Mouse (Mus musculus) right cerebral cortex, postnatal 14 days (tissue): ENCODE results near the gene Lrba.

Experiments used
- DNase-seq: peaks from one replicate; pipeline ENCODE4 v3.0.0; 2022

Lrba gene

DNA sequence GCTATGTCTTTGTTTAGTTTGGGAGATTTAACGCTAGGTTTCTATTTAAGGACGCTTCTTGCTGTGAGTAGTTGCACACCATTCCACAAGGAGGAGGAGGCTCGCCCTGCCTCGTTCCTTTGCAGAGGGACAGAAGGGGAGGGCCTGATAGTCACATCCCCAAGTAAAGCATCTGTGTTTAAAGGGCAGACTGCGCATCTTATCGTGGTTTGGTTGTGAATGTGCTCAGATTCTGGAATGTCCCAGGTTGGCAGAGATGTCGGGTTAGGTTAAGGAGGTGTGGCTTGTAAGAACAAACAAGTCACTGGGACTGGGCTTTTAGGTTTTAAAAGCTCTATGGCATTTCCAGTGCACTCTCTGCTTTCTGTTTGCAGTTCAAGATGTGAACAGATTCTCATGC lies 464.8 kb downstream of the Lrba start:
- no peak for DNase-seq

DNA sequence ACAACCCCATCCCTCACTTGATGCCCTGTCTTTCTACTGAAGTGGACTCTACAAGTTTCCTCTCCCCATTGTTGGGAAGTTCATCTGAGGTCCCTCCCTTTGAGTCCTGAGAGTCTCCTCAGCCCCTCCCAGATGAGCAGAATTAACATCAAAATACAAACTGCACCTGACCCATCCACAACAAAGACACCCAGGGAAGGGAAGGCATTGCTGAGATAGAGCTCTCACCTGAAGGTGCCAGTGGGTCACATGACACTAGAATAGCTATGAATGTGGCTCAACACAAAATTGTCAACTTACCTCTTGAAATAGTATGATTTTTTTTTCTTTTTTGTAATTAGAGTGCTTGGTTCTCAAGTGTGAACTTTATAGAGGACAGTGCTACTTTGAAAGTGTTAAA lies 468.3 kb downstream of the Lrba start:
- DNase-seq: no peak

DNA sequence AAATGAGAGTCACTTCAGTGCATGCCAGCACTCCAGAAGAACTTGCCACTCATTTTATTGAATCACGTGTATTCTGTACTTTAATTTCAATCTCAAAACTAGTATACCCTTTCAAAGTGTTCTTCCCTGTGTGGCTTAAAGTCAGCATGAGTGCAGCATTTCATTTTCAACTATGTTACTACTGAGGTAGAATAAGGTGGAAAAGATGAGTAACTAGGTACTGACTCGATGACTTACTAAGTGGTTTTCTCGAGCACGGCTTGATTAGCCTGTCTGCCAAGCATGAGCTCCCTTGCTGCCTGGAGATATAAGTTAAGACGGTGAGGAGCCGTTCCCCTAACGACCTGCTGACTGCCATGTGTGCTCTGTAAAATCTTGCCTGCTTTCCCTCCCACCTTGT lies 469.1 kb downstream of the Lrba start:
- DNase-seq: no peak

DNA sequence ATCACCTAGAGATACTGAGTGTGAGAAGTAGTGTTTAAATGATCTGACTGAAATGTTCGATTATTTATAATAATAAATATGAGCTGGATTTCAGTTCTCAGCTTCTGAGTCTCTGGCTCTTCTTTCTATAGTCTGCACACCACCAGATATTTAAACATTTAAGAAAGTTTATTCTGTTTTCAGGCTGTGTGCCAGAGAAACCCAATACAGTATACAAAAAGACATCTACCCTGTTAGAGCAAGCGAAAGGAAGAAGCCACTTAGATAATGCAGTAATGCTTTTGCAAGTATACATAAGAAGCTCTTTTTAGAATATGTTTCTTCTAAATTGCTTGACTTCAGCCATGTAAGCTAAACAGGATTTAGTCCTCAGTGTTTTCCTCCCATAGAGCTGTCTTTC lies 474.5 kb downstream of the Lrba start:
- no peak for DNase-seq

DNA sequence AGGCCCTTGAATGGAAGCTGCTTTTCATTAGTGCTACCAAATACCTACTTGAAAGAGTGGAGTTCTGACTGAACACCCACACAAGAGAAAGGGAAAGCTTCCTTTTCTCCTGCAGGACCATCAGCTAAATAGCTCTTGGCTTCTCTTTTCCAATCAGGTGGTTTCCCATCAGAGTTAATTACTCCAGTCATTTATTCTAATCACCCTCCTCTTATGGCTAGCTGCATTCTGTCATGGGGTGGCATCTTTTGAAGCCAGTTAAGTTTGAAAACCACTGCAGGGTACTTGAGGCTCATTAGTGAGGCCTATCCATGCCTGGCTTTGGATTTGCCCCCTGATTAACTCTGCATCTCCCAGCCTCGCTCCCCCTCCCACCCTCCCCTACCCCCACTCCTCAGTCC lies 476.7 kb downstream of the Lrba start:
- no peak for DNase-seq

DNA sequence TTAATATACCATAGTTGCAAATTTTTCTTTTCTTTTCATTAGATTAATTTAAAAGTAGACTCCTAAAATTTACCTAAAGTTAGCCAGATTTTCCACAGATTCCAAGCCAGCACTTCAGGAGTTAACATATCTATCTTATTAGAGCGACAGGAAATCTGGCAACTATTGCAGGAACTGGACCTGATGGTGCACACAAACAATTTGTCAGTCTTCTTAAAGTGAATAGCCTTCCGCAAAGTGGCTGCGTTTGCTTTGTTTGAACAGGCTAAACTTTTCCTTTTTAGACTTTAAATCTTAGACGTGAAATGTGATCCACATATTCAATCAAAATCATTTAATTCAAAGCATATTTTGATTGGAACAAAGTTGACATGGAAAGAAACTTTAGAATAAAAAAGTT lies 485.0 kb downstream of the Lrba start:
- no peak for DNase-seq

GRCm38 (mm10) chr3:86711530-86711929 lies 487.1 kb downstream of the Lrba start:
- no peak for DNase-seq

GRCm38 (mm10) chr3:86712758-86713157 lies 488.3 kb downstream of the Lrba start:
- no peak for DNase-seq

DNA sequence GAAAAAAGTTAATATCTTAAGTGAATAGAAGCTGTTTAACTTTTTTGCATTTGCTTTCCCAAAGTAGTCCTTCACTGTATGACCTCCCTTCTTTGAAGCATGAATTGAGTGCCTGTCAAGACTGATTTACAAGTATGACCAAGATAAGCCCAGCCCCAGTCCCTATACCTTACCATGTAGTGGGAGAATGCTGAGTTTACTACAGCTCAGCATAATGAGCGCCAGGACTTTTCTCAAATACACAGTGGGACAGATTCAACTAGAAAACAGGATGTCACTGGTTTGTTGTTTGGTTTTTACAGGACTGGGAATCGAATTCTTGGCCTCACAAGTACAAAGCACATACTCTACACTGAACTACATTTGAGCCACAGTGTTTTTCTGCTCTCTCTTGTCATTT lies 490.0 kb downstream of the Lrba start:
- no peak for DNase-seq

GRCm38 (mm10) chr3:86723415-86724298 lies 499.2 kb downstream of the Lrba start:
- no peak for DNase-seq

- DNase-seq: no peak
Observed at GRCm38 (mm10) chr3:86725113-86725512, 500.6 kb downstream of the Lrba start.

DNA sequence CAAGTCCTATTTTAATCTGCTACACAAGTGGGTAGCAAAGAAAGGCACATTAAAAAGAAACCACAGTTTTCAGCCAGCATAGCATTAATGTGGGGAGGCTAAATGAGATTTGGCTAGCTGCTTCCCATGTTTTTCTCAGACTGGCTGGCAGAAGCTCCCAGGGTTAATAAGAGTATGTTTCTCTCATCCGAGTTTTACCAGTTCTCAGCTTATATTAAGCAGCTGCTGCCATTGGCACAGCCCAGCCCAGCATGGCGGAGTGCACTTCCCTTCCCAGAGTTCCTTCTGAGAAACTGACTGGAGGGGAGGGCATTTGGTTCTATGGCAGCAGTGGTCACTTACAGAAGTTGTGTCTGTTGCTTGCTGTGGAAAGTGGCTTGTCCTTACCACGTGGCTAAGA lies 514.4 kb downstream of the Lrba start:
- DNase-seq: no peak

GRCm38 (mm10) chr3:86739745-86740144 lies 515.3 kb downstream of the Lrba start:
- no peak for DNase-seq

DNA sequence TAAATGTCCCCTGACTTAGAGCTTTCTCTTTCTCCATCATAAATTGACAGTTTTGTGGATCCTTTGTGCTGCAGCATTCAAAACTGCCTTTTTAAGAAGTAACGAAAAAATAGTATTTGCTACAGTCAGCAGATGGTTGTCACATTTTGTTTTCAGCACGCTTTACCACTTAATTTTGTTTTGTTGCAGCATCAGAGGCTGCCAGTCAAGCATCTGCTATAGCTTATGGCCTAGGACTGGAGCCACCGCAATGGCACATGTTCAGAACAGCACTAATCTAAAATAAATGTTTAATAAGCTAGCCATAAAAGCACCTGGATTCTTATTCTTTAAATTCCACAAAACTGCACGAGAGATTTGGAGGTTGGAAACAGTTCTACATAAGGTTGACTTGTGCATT lies 520.9 kb downstream of the Lrba start:
- no peak for DNase-seq

DNA sequence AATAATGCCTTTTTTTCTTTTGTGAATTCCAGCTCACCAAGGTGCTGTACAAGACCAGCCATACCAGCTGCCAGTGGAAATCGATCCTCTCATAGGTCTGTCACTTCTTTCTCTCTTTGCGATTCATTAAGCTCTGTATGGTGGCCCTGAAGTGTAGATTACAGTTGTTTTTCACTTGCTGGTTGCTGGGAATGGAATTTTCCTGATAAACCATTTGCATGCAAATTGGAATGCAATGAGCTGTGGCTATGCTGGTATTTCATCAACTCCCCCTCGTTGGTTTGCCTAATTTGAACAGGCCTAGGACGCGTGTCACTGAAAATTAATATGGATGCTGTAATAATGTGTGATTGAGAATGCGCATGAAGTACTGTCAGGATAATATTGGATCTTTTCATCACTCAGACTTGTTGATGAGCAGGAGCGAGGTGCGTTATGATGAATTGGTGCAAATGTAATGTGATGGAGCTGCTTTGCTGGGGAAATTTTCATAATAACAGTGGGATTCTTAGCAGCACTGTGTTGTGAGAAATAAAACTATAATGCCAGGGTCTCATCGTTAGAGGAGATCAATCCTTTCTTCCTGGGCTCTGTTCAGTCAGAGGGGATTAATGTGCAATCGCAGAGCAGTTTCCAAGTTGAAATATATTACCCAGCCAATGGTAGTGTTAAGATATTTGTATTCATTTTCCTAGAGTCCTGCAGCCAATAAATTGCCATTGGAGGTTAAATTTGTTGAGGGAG lies 521.5 kb downstream of the Lrba start:
- no peak for DNase-seq

GRCm38 (mm10) chr3:86750652-86751051 lies 526.2 kb downstream of the Lrba start:
- DNase-seq: no peak

DNA sequence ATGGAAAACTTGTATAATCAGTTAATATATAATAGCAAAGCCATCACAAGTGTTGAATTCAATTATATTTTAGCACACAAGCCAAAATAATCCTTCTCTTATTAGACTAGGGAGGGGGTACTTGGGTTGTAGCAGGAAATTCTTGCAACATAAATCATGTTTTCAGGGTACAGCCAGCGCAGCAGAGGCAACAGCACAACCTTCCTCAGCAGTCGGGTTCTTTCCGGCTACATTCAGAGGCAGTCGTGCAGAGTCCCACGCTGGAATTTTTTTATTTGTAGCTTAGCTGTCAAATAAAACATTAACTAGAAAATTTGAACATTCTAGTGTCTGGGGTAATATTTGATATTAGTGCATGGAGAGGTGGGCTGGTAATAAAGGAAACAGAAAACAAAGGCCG lies 529.7 kb downstream of the Lrba start:
- no peak for DNase-seq

DNA sequence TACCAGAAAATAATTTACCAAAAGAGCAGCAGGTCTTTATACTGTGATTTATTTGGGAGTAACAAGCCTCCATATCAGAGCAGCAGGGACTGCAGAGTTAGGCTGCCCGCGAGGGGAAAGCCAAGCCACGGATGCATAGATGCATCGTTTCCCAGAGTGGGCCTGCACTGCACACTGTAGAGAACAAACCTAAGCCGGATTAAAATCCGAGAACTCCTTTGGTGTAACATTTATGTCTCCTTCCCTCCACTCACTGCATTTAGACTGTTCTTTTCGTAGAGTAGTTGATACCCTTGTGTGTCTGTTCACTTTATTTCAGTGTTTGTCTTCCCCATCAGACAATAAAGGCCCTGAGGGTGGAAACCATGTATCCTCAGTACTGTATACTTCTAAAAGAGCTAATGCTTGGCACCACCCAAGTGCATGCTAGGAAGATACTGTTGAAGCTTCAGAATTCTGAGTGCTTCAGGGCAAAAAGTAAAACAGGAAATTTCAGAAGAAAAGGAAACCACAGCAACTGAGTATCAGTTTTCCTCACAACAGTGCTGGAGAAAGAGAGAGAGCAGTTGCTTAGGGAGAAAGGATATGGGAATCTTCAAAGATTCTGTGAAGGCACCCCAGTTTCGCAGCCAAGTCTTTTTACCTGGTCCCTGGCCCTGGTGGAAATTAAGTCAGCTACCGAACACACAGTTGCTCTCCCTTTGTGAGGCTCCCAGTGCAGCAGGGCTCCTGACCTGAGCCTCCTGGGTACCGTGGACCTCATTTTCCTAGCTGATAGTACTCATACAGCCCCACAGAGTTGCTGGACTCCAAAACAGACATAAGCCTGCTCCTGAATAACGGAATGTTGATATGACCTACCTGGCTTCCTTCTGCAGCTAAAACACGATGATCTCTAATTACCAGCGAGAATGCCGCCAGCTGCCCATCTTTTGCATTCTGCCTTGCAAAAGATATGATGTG lies 530.4 kb downstream of the Lrba start:
- no peak for DNase-seq

GRCm38 (mm10) chr3:86756548-86756947 lies 532.1 kb downstream of the Lrba start:
- no peak for DNase-seq

DNA sequence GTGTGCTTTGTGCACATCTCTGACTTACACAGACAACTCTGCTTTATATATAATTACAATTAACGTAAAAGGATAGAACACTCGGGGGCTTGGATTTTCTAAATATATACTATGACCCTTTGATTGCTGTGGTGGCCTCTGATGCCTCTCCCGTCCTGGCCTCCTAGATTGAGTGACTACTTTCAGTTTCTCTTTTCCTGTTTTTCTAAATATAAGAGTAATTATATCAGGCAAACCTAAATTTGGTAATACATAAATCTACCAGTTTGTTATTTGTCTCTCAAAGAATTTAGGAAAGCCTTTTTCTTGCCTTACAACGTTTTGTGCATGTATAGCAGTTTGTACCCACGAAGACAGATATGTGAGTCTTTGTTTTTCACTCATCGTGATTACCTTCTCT lies 534.2 kb downstream of the Lrba start:
- DNase-seq: no peak

DNA sequence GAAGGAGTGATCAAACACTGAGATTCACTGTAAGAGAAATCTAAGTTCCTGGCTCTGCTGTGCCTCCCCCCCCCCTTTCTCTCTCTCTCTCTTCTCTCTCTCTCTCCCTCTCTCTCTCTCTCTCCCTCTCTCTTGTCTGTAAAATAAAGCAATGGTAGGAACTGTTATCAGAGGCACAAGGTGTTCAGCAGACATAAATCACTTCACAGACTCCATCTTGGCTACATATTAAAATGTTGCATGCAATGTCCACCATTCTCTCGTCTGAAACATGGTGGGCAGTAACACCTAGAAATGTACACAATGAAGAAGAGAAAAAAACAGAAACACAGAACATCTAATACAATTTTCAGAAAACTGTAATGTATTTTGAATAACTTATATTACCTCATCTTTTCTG lies 534.9 kb downstream of the Lrba start:
- DNase-seq: no peak

DNA sequence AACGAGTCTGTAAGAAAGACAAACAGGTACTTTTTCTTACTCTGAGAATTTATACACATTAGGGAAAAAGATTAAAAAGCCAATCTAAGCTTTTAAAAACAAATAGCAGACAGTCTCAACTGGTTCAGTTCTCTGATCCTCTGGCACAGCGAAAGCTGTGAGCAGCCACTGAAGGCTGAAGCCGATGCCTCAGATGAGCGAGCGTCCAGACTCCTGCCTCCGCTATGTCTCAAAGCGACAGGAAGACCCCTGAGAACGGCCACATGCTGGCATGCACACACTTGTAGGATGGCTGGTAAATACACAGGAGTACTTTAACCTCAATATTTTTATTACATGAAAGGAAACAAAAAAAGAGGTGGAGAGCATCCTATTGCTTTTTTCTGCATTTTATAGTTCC lies 535.4 kb downstream of the Lrba start:
- no peak for DNase-seq

DNA sequence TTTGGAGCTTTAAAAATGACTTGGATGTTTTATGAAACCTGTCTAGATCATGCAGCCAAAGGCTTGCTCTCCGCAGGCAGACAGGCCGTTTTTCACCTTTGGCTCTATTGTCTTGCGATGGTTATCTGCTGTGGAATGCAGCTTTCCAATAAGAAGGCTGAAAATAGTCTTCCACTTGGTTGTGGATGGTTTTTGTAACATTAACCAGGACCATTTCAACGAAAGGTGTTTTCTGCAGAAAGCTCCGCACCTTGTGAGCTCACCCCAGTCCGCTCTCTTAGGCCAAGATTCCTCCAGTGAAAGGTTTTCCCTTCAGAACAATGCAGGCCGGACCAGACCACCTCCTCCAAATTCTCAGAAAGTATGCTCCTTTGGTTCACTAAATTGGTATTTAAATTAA lies 536.0 kb downstream of the Lrba start:
- no peak for DNase-seq
